Mouse (Mus musculus) cortical plate, adult 2 months (tissue): ENCODE measurements around the gene Snx29.

ENCODE experiments used
- CTCF ChIP-seq: fragments of 200-500 bp; IDR thresholded peaks from 2 replicates; pipeline ENCODE4 v1.5.1; 2011; ENCODE audit warnings: mild to moderate bottlenecking, control low read depth, low read length; ENCODE audit not compliant: insufficient read depth; ENCODE audit errors: extremely low read depth
- POLR2A ChIP-seq: fragments of 200-500 bp; IDR thresholded peaks from 2 replicates; pipeline ENCODE4 v1.6.1; 2011; ENCODE audit warnings: mild to moderate bottlenecking, low read length, control low read depth; ENCODE audit not compliant: insufficient read depth; ENCODE audit errors: extremely low read depth

DNA sequence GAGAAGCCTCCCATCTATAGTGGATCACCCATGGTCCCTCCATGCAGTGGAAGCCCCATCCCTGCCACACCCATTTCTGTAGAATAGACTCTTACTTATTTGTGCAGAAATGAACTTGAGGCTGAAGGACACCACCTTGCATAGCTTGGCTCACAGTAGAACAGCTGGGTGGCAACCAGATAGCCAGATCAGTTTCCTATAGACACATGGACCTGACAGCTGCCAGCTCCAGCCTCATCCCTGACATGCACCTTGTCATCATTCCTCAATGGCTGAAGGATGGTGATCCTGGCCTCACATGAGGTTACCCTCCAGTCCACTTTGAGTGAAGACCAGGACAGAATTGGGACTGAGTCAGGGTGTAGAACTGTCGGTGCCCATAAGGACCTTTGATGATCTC is 394.2 kb downstream of the Snx29 start:
- no peak for TF ChIP-seq POLR2A
- no peak for TF ChIP-seq CTCF
